Comparison of ENCODE assay signal across 11 mouse cellular contexts in the genomic region with DNA sequence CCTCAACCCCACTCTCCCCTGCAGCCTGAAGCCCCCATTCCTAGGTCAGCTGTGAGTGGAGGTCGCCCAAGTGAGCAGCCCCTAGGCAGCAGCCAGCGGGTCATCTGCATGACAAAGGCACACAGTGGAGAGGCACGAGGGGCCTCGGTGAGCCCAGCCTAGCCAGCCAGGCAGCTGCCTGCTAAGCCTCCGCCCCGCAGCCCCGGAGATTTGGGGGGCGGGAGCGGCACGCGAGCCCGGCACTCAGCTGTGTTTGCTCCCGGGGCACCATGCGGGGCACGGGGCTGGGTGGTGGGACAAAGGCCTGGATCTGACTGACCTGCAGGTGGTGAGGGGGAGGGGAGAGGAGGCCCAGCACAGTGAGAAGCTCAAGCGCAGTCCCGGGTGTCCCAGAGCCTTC. TPM values are rescaled to one million over a fixed set of nuclear protein-coding genes. Genes with fewer than 3 reads are reported as not detected.
A peak's percentile ranks its signal among the peaks of the same experiment; 100 is the strongest.
DNase-seq lines count a peak whose midpoint lies in the region; ATAC-seq and TF ChIP-seq lines count a peak whose summit lies in the region.
"Had no signal": no experiment of that assay in that cellular context is flagged by ENCODE, and none has a peak within 500 bp of the region (broad histone marks: within the 10 kb centered on the region; RNA-seq: fewer than 3 reads in every experiment).

No protein-coding gene starts in this region.

- WGBS in kidney, postnatal 0 days: 8% methylated on average over 16 of the region's 17 CpGs
- WGBS in embryonic facial prominence, embryonic 14.5 days: 3% methylated on average over 17 of the region's 17 CpGs
- 2% methylated on average over 17 of the region's 17 CpGs for WGBS in limb, embryonic 11.5 days

- no peaks in the 10 kb centered on the region for H3K27me3 ChIP-seq in kidney, postnatal 0 days (ENCODE audit: insufficient read depth, low read length)
- H3K27me3 ChIP-seq in embryonic facial prominence, embryonic 14.5 days (replicated peaks; ENCODE audit: control insufficient read depth, insufficient read depth, low read length): peaks cover 5% of the 10 kb centered on the region; the same call in 1 of the 2 replicates
- H3K27me3 ChIP-seq in limb, embryonic 11.5 days (ENCODE audit: control insufficient read depth, insufficient read depth, low read length): peaks cover 12% of the 10 kb centered on the region

- no peak overlapping the region for H3K27ac ChIP-seq in kidney, postnatal 0 days
- no peak overlapping the region for H3K27ac ChIP-seq in embryonic facial prominence, embryonic 14.5 days (replicated peaks; ENCODE audit: low read depth, low read length)
- H3K27ac ChIP-seq in limb, embryonic 11.5 days (replicated peaks; ENCODE audit: low read depth, low read length): no peak overlapping the region

- TF ChIP-seq CTCF in kidney, postnatal 0 days (IDR thresholded peaks at IDR 0.05; ENCODE audit: low read depth): no peak

- H3K4me2 ChIP-seq in kidney, postnatal 0 days (ENCODE audit: low read length): peak overlapping the region; percentile 16; the same call in 1 of the 2 replicates
- H3K4me2 ChIP-seq in embryonic facial prominence, embryonic 14.5 days (ENCODE audit: low read depth, low read length): peak overlapping the region; percentile 37
- H3K4me2 ChIP-seq in limb, embryonic 11.5 days (ENCODE audit: low read depth, severe bottlenecking): peak overlapping the region; percentile 44

- H3K36me3 ChIP-seq in kidney, postnatal 0 days (ENCODE audit: insufficient read depth, low read length): no peaks in the 10 kb centered on the region
- H3K36me3 ChIP-seq in embryonic facial prominence, embryonic 14.5 days (ENCODE audit: control insufficient read depth, insufficient read depth, low read length): no peaks in the 10 kb centered on the region
- no peaks in the 10 kb centered on the region for H3K36me3 ChIP-seq in limb, embryonic 11.5 days (ENCODE audit: control insufficient read depth, insufficient read depth, low read length)

- 0 out of 2 replicates have a peak, but pooled peaks cover 5% of the 10 kb centered on the region for H3K4me1 ChIP-seq in kidney, postnatal 0 days (replicated peaks; ENCODE audit: insufficient read depth, low read length)
- H3K4me1 ChIP-seq in embryonic facial prominence, embryonic 14.5 days (ENCODE audit: control insufficient read depth, insufficient read depth, low read length): peaks cover 5% of the 10 kb centered on the region; the same call in 1 of the 2 replicates
- H3K4me1 ChIP-seq in limb, embryonic 11.5 days (ENCODE audit: control insufficient read depth, insufficient read depth, low read length): peaks cover 5% of the 10 kb centered on the region; the same call in 1 of the 2 replicates

- no peak overlapping the region for H3K9ac ChIP-seq in kidney, postnatal 0 days (ENCODE audit: low read depth, low read length)
- peak overlapping the region; percentile 52 for H3K9ac ChIP-seq in embryonic facial prominence, embryonic 14.5 days (ENCODE audit: low read depth, low read length)
- H3K9ac ChIP-seq in limb, embryonic 11.5 days (ENCODE audit: low read length): peak overlapping the region; percentile 40; the same call in 1 of the 2 replicates

- DNase-seq in kidney, postnatal 0 days (ENCODE audit: low spot score): no peak
- DNase-seq in kidney, adult 8-10 months: no peak
- DNase-seq in embryonic facial prominence, embryonic 14.5 days (ENCODE audit: low spot score): no peak
- DNase-seq in limb, embryonic 11.5 days (ENCODE audit: low spot score): peak; percentile 35
- DNase-seq in retina, embryonic 14.5 days (ENCODE audit: low spot score): peak; percentile 62
- no peak for DNase-seq in cerebellum, adult 11-12 months
- DNase-seq: thymus, postnatal 36 days had no signal

- no peak for ATAC-seq in kidney, postnatal 0 days (replicated peaks; ENCODE audit: low FRiP score, low read depth)
- ATAC-seq in embryonic facial prominence, embryonic 14.5 days (ENCODE audit: low read depth): peak; percentile 58; the same call in 1 of the 2 replicates
- no peak for ATAC-seq in limb, embryonic 11.5 days (ENCODE audit: insufficient number of reproducible peaks, low FRiP score, low TSS enrichment, low read depth)
- ATAC-seq in megakaryocyte progenitor cell, adult 5-6 weeks (replicated peaks; ENCODE audit: poor library complexity): no peak
- ATAC-seq in megakaryocyte, adult 5-6 weeks (ENCODE audit: poor library complexity, severe bottlenecking): no peak

- H3K9me3 ChIP-seq in kidney, postnatal 0 days (replicated peaks; ENCODE audit: low read length): no peaks in the 10 kb centered on the region
- H3K9me3 ChIP-seq in embryonic facial prominence, embryonic 14.5 days (ENCODE audit: control insufficient read depth, low read length): no peaks in the 10 kb centered on the region
- H3K9me3 ChIP-seq in limb, embryonic 11.5 days (ENCODE audit: control insufficient read depth, low read length): no peaks in the 10 kb centered on the region

- no peak overlapping the region for H3K4me3 ChIP-seq in kidney, postnatal 0 days (replicated peaks; ENCODE audit: low read depth, low read length)
- no peak overlapping the region for H3K4me3 ChIP-seq in embryonic facial prominence, embryonic 14.5 days (ENCODE audit: low read depth, low read length)
- H3K4me3 ChIP-seq in limb, embryonic 11.5 days (ENCODE audit: low read depth, low read length): no peak overlapping the region

RNA-seq across cellular contexts. Expression of a gene that starts 13.9 kb away (rescaled TPM):
- polyA plus RNA-seq in kidney, postnatal 0 days (2015; fragmentation: Nextera tagmentation; extraction: Ambion mirVana): not detected in 2 replicates
- polyA plus RNA-seq in embryonic facial prominence, embryonic 14.5 days (2014; fragmentation: Nextera tagmentation; extraction: Ambion mirVana): not detected in 2 replicates
- polyA plus RNA-seq in limb, embryonic 11.5 days (2014; fragmentation: Nextera tagmentation; extraction: Ambion mirVana): not detected in 2 replicates
- not detected in 2 replicates for total RNA-seq in megakaryocyte progenitor cell, adult 5-6 weeks (2015)
- total RNA-seq in megakaryocyte progenitor cell, adult 5-6 weeks (2017): not detected in 2 replicates
- total RNA-seq in megakaryocyte, adult 5-6 weeks (2015): not detected in 2 replicates
- total RNA-seq in megakaryocyte, adult 5-6 weeks (2017): not detected in 2 replicates
- total RNA-seq: gastrocnemius, postnatal 4 days had no signal
- polyA plus RNA-seq: liver, embryonic 16.5 days had no signal

RNA-seq across cellular contexts. Expression of a gene that starts 42.3 kb away (rescaled TPM):
- polyA plus RNA-seq in kidney, postnatal 0 days (2015; fragmentation: Nextera tagmentation; extraction: Ambion mirVana): 56.3 and 64.3 TPM in 2 replicates
- polyA plus RNA-seq in embryonic facial prominence, embryonic 14.5 days (2014; fragmentation: Nextera tagmentation; extraction: Ambion mirVana): 27.1 and 31.6 TPM in 2 replicates
- 1.9 and 4.0 TPM in 2 replicates for polyA plus RNA-seq in limb, embryonic 11.5 days (2014; fragmentation: Nextera tagmentation; extraction: Ambion mirVana)
- total RNA-seq in megakaryocyte progenitor cell, adult 5-6 weeks (2015): 11.2 and 19.8 TPM in 2 replicates
- 6.0 and 10.1 TPM in 2 replicates for total RNA-seq in megakaryocyte progenitor cell, adult 5-6 weeks (2017)
- total RNA-seq in megakaryocyte, adult 5-6 weeks (2015): 21.4 and 22.3 TPM in 2 replicates
- 11.3 and 13.5 TPM in 2 replicates for total RNA-seq in megakaryocyte, adult 5-6 weeks (2017)

Comparison
In these comparisons a context has a peak if more than half of its experiments do, and no peak if none do; other contexts are left out.
1. DNase-seq: peak in limb, embryonic 11.5 days (single experiment) and retina, embryonic 14.5 days (single experiment); none in kidney, postnatal 0 days (single experiment), kidney, adult 8-10 months (0 of 2), embryonic facial prominence, embryonic 14.5 days (single experiment) and cerebellum, adult 11-12 months (single experiment).
2. Peak in every context shown above with its lines, with median percentiles within 50 percentile points of each other: H3K4me2 ChIP-seq.